Mouse (Mus musculus) lung, embryonic 15.5 days (tissue): ENCODE measurements around the gene Got1. TPM values are rescaled to one million over a fixed set of nuclear protein-coding genes. Genes with fewer than 3 reads are reported as not detected.
"Not testable (repeated sequence)": the region's sequence is repeated elsewhere in the genome, so short reads cannot be mapped to it uniquely, and the experiment has no call there.

Experiments used
- ATAC-seq: fragments of 200-750 bp; cut with Nextera tagmentation; 2 replicates; pipeline ENCODE4 v1.8.0; 2017; ENCODE audit warnings: moderate number of reproducible peaks, borderline replicate concordance; ENCODE audit not compliant: low FRiP score, low TSS enrichment; ENCODE audit errors: extremely low read depth
- H3K27ac ChIP-seq: fragments of 300-500 bp; sonication (generic); 2 replicates; pipeline ENCODE4 v1.5.1; 2015; ENCODE audit warnings: moderate library complexity, mild to moderate bottlenecking, inconsistent platforms
- H3K27me3 ChIP-seq: fragments of 300-500 bp; sonication (generic); 2 replicates; pipeline ENCODE4 v1.6.1; 2015; ENCODE audit warnings: inconsistent platforms
- H3K36me3 ChIP-seq: fragments of 300-500 bp; sonication (generic); 2 replicates; pipeline ENCODE4 v1.6.1; 2015; ENCODE audit warnings: inconsistent platforms
- H3K4me1 ChIP-seq: fragments of 300-500 bp; sonication (generic); 2 replicates; pipeline ENCODE4 v1.6.1; 2015; ENCODE audit warnings: inconsistent platforms
- H3K4me2 ChIP-seq: fragments of 300-500 bp; sonication (generic); 2 replicates; pipeline ENCODE4 v1.6.1; 2015; ENCODE audit warnings: inconsistent platforms, mild to moderate bottlenecking, moderate library complexity
- H3K4me3 ChIP-seq: fragments of 300-500 bp; sonication (generic); 2 replicates; pipeline ENCODE4 v1.5.1; 2015; ENCODE audit warnings: mild to moderate bottlenecking, inconsistent platforms
- H3K9ac ChIP-seq: fragments of 300-500 bp; sonication (generic); 2 replicates; pipeline ENCODE4 v1.6.1; 2015; ENCODE audit warnings: inconsistent platforms
- H3K9me3 ChIP-seq: fragments of 300-500 bp; sonication (generic); 2 replicates; pipeline ENCODE4 v1.6.1; 2016; ENCODE audit warnings: inconsistent platforms
- WGBS: fragments of 180-500 bp; shearing (Covaris S2); methylation state at CpG from one replicate; pipeline ENCODE4 v1.1.7; 2015; 5-methylcytosine and 5-hydroxymethylcytosine counted together
- polyA plus RNA-seq: library from polyadenylated mRNA; unstranded; fragments of >200 nt; fragmentation: Nextera tagmentation; extraction: Ambion mirVana; gene quantifications from 2 replicates; pipeline ENCODE4 v1.2.1, GENCODE M21; 2015

Got1 gene
- polyA plus RNA-seq, 1 experiment from 2014 or later, result 31.1 TPM

GRCm38 (mm10) chr19:43505441-43505840, 19.0 kb downstream of the Got1 start:
- peaks cover 9% of the 10 kb centered on the region; the same call in 1 of the 2 replicates for H3K36me3 ChIP-seq

DNA sequence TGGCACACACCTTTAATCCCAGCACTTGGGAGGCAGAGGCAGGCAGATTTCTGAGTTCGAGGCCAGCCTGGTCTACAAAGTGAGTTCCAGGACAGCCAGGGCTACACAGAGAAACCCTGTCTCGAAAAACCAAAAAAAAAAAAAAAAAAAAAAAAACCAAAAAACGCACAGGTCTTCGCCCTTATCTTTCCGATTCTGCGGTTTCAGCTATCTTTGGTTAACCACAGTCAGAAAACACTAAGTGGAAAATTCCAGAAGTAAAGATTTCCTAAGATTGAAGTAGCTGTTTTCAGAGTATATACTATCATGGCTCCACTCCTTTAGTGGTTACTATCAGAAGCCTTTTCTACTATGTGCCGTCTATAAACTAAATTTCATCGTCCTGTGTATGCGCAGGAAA, 20.8 kb downstream of the Got1 start:
- WGBS, result 93% methylated on average over 8 of the region's 9 CpGs
- H3K9ac ChIP-seq, H3K4me1 ChIP-seq, H3K27ac ChIP-seq, ATAC-seq, H3K27me3 ChIP-seq, H3K4me2 ChIP-seq, H3K9me3 ChIP-seq, H3K4me3 ChIP-seq: not testable (repeated sequence)
- peaks cover 14% of the 10 kb centered on the region; the same call in 1 of the 2 replicates for H3K36me3 ChIP-seq

More at GRCm38 (mm10) chr19:43505441-43505840, 19.0 kb downstream of the Got1 start:
- Histone ChIP-seq H3K9ac (no peak overlapping the region), H3K27me3 (no peaks in the 10 kb centered on the region), H3K9me3 (no peaks in the 10 kb centered on the region), H3K4me2 (no peak overlapping the region), H3K4me1 (no peaks in the 10 kb centered on the region), H3K27ac (no peak overlapping the region), H3K4me3 (no peak overlapping the region)
- ATAC-seq, result no peak
- whole genome bisulfite sequencing, result 88% methylated on average over 12 of the region's 12 CpGs

DNA sequence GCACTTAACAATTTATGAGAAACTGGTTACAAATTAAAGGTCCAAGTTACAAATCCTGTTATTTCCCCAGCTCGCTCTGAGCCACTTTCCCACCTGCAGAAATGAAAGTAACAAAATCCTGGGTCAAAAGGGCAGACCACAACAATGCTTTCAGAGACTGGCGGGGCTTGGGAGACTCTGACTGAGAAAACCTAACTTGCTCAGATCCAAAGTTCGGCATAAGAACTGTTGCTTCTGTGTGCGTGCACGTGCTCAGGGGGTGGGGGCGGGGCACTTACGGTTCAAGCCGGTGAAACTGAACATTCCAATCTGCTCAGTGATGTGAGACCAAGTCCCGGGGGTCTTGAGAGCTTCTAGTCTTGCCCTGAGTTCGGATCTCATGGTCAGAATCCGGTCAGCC, 21.8 kb downstream of the Got1 start:
- H3K9ac ChIP-seq, result no peak overlapping the region
- no peak overlapping the region for H3K27ac ChIP-seq
- H3K27me3 ChIP-seq, result no peaks in the 10 kb centered on the region
- H3K36me3 ChIP-seq, result peaks cover 16% of the 10 kb centered on the region; the same call in 1 of the 2 replicates
- no peak overlapping the region for H3K4me3 ChIP-seq
- no peaks in the 10 kb centered on the region for H3K4me1 ChIP-seq
- no peaks in the 10 kb centered on the region for H3K9me3 ChIP-seq
- no peak overlapping the region for H3K4me2 ChIP-seq
- WGBS, result 79% methylated on average over 11 of the region's 11 CpGs
- ATAC-seq, result no peak

DNA sequence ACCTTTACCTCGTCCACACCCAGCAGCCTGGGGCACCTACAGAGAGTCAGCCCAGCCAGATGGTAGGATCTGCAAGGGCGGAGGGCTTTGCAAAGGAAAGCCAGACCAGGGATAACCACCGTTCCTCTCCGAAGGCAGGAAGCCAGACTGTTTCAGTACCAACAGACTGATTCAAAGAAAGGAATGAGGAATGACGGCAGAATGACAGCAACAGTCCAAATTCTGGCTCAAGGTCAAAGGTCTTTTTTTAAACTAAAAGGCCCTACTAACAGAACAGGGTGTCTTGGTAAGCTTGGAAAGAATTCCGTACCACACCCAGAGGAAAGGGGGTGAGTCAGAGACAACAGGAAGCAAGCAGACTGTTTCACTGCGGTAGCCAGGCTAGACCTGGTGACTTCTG, 25.5 kb downstream of the Got1 start:
- Histone ChIP-seq H3K4me3 (no peak overlapping the region), H3K4me1 (peaks cover 10% of the 10 kb centered on the region), H3K27me3 (0 out of 2 replicates have a peak, but pooled peaks cover 10% of the 10 kb centered on the region), H3K9ac (no peak overlapping the region), H3K9me3 (no peaks in the 10 kb centered on the region), H3K4me2 (no peak overlapping the region), H3K27ac (no peak overlapping the region), H3K36me3 (peaks cover 14% of the 10 kb centered on the region; the same call in 1 of the 2 replicates)
- 84% methylated on average over 7 of the region's 7 CpGs for WGBS
- ATAC-seq, result no peak

DNA sequence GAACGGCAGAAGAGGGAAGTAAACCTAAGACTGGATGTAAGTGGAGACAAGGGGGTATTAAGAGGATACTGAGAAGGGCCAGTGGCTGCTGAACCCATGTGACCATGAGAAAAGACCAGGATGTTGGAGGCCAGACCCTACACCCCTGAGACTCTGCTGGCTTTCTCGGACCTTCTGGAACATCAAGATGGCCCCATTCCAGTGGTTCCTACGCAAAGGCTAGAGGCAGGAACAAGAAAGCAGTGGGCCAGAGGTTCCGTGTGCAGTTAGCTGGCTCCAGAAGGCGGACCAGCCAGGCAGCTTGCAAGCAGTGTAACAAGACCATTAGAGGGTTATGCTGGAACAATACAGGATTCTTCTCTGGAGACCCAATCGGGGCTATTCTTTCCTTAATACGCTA, 27.0 kb downstream of the Got1 start:
- no peak for ATAC-seq
- Histone ChIP-seq H3K9me3 (no peaks in the 10 kb centered on the region), H3K36me3 (peaks cover 13% of the 10 kb centered on the region; the same call in 1 of the 2 replicates), H3K4me2 (no peak overlapping the region), H3K27me3 (0 out of 2 replicates have a peak, but pooled peaks cover 10% of the 10 kb centered on the region), H3K9ac (no peak overlapping the region), H3K27ac (no peak overlapping the region), H3K4me3 (no peak overlapping the region), H3K4me1 (peaks cover 10% of the 10 kb centered on the region)
- WGBS, result 83% methylated on average over 7 of the region's 7 CpGs

GRCm38 (mm10) chr19:43495846-43496245, 28.6 kb downstream of the Got1 start:
- Histone ChIP-seq H3K4me3 (no peak overlapping the region), H3K9me3 (no peaks in the 10 kb centered on the region), H3K27me3 (0 out of 2 replicates have a peak, but pooled peaks cover 10% of the 10 kb centered on the region), H3K27ac (no peak overlapping the region), H3K4me1 (peaks cover 10% of the 10 kb centered on the region), H3K9ac (no peak overlapping the region), H3K4me2 (no peak overlapping the region), H3K36me3 (peaks cover 13% of the 10 kb centered on the region; the same call in 1 of the 2 replicates)
- ATAC-seq, result no peak
- 19% methylated on average over 5 of the region's 5 CpGs for WGBS

DNA sequence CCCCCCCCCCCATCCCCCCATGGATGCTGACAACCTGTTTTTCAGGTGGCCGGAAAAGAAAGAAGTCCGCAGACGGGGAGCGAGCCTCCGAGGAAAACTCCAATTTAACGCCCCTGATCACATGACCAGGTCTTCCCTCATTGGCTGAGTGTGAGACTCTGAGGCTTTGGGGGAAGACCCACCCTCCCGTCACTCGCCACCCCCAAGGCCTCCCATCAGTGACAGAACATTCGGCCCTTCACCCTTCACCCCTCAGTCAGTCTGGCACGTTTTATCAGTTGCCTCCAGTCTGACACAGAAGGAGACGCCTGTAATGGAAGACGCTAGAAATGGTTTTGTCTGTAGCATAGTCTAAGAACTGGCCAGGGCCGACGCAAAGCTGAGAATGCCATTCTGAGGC, 29.5 kb downstream of the Got1 start:
- Histone ChIP-seq H3K27me3 (0 out of 2 replicates have a peak, but pooled peaks cover 10% of the 10 kb centered on the region), H3K36me3 (peaks cover 5% of the 10 kb centered on the region; the same call in 1 of the 2 replicates), H3K4me3 (peak overlapping the region; percentile 23), H3K9me3 (no peaks in the 10 kb centered on the region), H3K4me1 (peaks cover 10% of the 10 kb centered on the region), H3K9ac (no peak overlapping the region), H3K4me2 (peak overlapping the region; percentile 58), H3K27ac (no peak overlapping the region)
- WGBS, result 6% methylated on average over 14 of the region's 14 CpGs
- peak; percentile 65; the same call in 1 of the 2 replicates for ATAC-seq

DNA sequence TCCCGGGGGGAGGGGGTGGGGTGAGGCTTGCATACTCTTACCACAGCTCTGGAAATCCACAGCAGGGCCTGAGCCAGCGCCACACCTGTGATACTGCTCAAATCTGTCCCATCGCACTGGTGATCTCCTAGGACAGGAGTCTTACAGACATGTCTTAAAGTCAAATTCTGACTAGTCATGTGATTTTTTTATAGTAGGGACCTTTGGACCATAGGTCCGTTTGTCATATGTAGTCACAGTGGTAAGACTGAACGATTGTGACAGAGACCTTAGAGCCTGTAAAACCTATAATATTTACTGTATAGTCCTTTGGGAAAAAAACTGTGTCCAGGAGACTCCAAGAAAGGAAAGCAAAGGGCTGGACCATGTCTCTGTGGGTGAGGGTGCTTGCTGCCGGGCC, 30.5 kb downstream of the Got1 start:
- WGBS, result 75% methylated on average over 6 of the region's 6 CpGs
- Histone ChIP-seq H3K27me3 (0 out of 2 replicates have a peak, but pooled peaks cover 10% of the 10 kb centered on the region), H3K9ac (no peak overlapping the region), H3K36me3 (peaks cover 5% of the 10 kb centered on the region; the same call in 1 of the 2 replicates), H3K4me1 (peaks cover 10% of the 10 kb centered on the region), H3K4me3 (no peak overlapping the region), H3K27ac (no peak overlapping the region), H3K4me2 (no peak overlapping the region), H3K9me3 (no peaks in the 10 kb centered on the region)
- no peak for ATAC-seq

- ATAC-seq, H3K27ac ChIP-seq: not testable (repeated sequence)
These were observed 31.1 kb downstream of the Got1 start for GRCm38 (mm10) chr19:43493316-43493715.

GRCm38 (mm10) chr19:43487429-43487828, 37.0 kb downstream of the Got1 start:
- no peaks in the 10 kb centered on the region for H3K4me1 ChIP-seq
- no peak overlapping the region for H3K4me2 ChIP-seq
- H3K9me3 ChIP-seq, result no peaks in the 10 kb centered on the region
- no peaks in the 10 kb centered on the region for H3K27me3 ChIP-seq
- 27% methylated on average over 3 of the region's 3 CpGs for WGBS
- H3K4me3 ChIP-seq, result no peak overlapping the region
- no peak overlapping the region for H3K9ac ChIP-seq
- no peaks in the 10 kb centered on the region for H3K36me3 ChIP-seq
- ATAC-seq, result no peak
- no peak overlapping the region for H3K27ac ChIP-seq

More at GRCm38 (mm10) chr19:43493316-43493715, 31.1 kb downstream of the Got1 start:
- WGBS, result 57% methylated on average over 1 of the region's 1 CpGs
- not testable (repeated sequence) for H3K9ac ChIP-seq, H3K36me3 ChIP-seq, H3K4me3 ChIP-seq, H3K4me2 ChIP-seq, H3K9me3 ChIP-seq, H3K4me1 ChIP-seq
- H3K27me3 ChIP-seq, result 0 out of 2 replicates have a peak, but pooled peaks cover 10% of the 10 kb centered on the region

DNA sequence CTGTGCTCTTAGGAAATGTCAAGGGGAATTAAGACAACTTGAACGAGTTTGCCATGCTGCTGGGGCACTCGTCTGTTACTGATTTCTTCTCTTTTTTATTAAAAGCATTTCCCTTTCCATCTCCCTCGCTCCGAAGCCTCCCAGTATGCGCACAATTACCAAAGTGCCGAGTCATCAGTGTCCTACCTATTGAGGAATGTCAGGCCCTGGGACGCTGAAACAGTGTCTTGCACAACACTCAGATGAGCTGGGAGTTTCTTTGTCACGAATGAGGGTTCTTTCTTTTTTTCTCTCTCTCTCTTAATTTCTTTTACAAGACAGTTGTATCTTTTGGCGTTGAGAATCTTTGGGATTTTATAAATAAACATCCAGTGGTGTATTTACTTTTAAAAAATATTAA, 43.9 kb downstream of the Got1 start:
- H3K4me3 ChIP-seq, result no peak overlapping the region
- no peak overlapping the region for H3K4me2 ChIP-seq
- H3K27me3 ChIP-seq, result no peaks in the 10 kb centered on the region
- no peak overlapping the region for H3K9ac ChIP-seq
- H3K9me3 ChIP-seq, result no peaks in the 10 kb centered on the region
- no peaks in the 10 kb centered on the region for H3K4me1 ChIP-seq
- 58% methylated on average over 9 of the region's 9 CpGs for WGBS
- H3K27ac ChIP-seq, result no peak overlapping the region
- ATAC-seq, result no peak
- H3K36me3 ChIP-seq, result no peaks in the 10 kb centered on the region

- no peak overlapping the region for H3K9ac ChIP-seq
- 72% methylated on average over 5 of the region's 5 CpGs for WGBS
- H3K9me3 ChIP-seq, result no peaks in the 10 kb centered on the region
- no peaks in the 10 kb centered on the region for H3K27me3 ChIP-seq
- no peaks in the 10 kb centered on the region for H3K36me3 ChIP-seq
- H3K4me3 ChIP-seq, result no peak overlapping the region
- no peaks in the 10 kb centered on the region for H3K4me1 ChIP-seq
- no peak overlapping the region for H3K27ac ChIP-seq
- H3K4me2 ChIP-seq, result no peak overlapping the region
- ATAC-seq, result no peak
These were observed 45.0 kb downstream of the Got1 start for GRCm38 (mm10) chr19:43479431-43479830.

DNA sequence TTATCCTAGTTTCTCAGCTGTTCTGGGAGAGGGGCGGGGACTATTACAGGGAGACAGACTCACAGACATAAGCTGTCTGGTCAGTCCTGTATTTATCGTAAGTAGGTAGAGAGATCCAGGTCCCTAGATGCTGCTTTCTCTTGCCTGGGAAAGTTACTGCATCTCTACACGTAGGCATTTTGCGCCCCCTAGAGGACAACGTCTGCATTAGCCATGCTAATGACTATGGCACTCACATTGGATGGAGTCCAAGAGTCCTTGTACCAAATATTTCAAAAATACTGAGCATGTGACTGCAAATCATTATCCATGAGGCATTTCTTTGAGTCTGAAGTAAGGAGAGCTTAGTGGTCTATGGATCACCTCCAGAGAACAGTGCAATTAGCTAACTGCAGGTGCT, 45.5 kb downstream of the Got1 start:
- WGBS, result 17% methylated on average over 5 of the region's 5 CpGs
- H3K4me1 ChIP-seq, result no peaks in the 10 kb centered on the region
- H3K36me3 ChIP-seq, result no peaks in the 10 kb centered on the region
- no peak overlapping the region for H3K9ac ChIP-seq
- no peaks in the 10 kb centered on the region for H3K9me3 ChIP-seq
- no peak overlapping the region for H3K4me2 ChIP-seq
- H3K27ac ChIP-seq, result no peak overlapping the region
- ATAC-seq, result no peak
- H3K4me3 ChIP-seq, result no peak overlapping the region
- no peaks in the 10 kb centered on the region for H3K27me3 ChIP-seq
